Mouse (Mus musculus) midbrain, embryonic 14.5 days (tissue): ENCODE data around the gene Mas1. TPM values are rescaled to one million over a fixed set of nuclear protein-coding genes. Genes with fewer than 3 reads are reported as not detected.
A peak's percentile ranks its signal among the peaks of the same experiment; 100 is the strongest.

Source experiments
- ATAC-seq: fragments of 200-750 bp; cut with Nextera tagmentation; 2 replicates; pipeline ENCODE4 v1.8.0; 2017; ENCODE audit warnings: moderate number of reproducible peaks, moderate library complexity; ENCODE audit not compliant: low FRiP score, low TSS enrichment
- DNase-seq: peaks from one replicate; pipeline ENCODE4 v3.0.0-alpha.2; 2015
- H3K27ac ChIP-seq: fragments of 300-500 bp; sonication (generic); replicated peaks from 2 replicates; pipeline ENCODE4 v1.5.1; 2014; ENCODE audit warnings: mild to moderate bottlenecking, low read depth, low read length, moderate library complexity
- H3K27me3 ChIP-seq: fragments of 300-500 bp; sonication (generic); 2 replicates; pipeline ENCODE4 v1.6.1; 2014; ENCODE audit warnings: low read length, control low read depth, mixed read lengths; ENCODE audit not compliant: control insufficient read depth, insufficient read depth
- H3K36me3 ChIP-seq: fragments of 300-500 bp; sonication (generic); 2 replicates; pipeline ENCODE4 v1.6.1; 2014; ENCODE audit warnings: low read length, control low read depth; ENCODE audit not compliant: control insufficient read depth, insufficient read depth
- H3K4me1 ChIP-seq: fragments of 300-500 bp; sonication (generic); 2 replicates; pipeline ENCODE4 v1.6.1; 2014; ENCODE audit warnings: mild to moderate bottlenecking, antibody characterized with exemption, low read length, control low read depth; ENCODE audit not compliant: control insufficient read depth, insufficient read depth
- H3K4me2 ChIP-seq: fragments of 300-500 bp; sonication (generic); 2 replicates; pipeline ENCODE4 v1.6.1; 2014; ENCODE audit warnings: mild to moderate bottlenecking, low read length, moderate library complexity
- H3K4me3 ChIP-seq: fragments of 300-500 bp; sonication (generic); replicated peaks from 2 replicates; pipeline ENCODE4 v1.5.1; 2014; ENCODE audit warnings: low read depth, low read length
- H3K9ac ChIP-seq: fragments of 300-500 bp; sonication (generic); replicated peaks from 2 replicates; pipeline ENCODE4 v1.6.1; 2014; ENCODE audit warnings: mild to moderate bottlenecking, low read length, moderate library complexity
- H3K9me3 ChIP-seq: fragments of 300-500 bp; sonication (generic); 2 replicates; pipeline ENCODE4 v1.6.1; 2016; ENCODE audit warnings: low read length, control low read depth, mixed read lengths; ENCODE audit not compliant: control insufficient read depth
- WGBS: fragments of 180-500 bp; shearing (Covaris S2); extraction: QIAGEN DNeasy Blood & Tissue Kit; methylation state at CpG from one replicate; pipeline ENCODE4 v1.1.7; 2014; 5-methylcytosine and 5-hydroxymethylcytosine counted together
- polyA plus RNA-seq: library from polyadenylated mRNA; unstranded; fragments of >200 nt; fragmentation: Nextera tagmentation; extraction: Ambion mirVana; gene quantifications from 2 replicates; pipeline ENCODE4 v1.2.1, GENCODE M21; 2014

Mas1 gene
- polyA plus RNA-seq, 1 experiment from 2014 or later, result 0.12 TPM

DNA sequence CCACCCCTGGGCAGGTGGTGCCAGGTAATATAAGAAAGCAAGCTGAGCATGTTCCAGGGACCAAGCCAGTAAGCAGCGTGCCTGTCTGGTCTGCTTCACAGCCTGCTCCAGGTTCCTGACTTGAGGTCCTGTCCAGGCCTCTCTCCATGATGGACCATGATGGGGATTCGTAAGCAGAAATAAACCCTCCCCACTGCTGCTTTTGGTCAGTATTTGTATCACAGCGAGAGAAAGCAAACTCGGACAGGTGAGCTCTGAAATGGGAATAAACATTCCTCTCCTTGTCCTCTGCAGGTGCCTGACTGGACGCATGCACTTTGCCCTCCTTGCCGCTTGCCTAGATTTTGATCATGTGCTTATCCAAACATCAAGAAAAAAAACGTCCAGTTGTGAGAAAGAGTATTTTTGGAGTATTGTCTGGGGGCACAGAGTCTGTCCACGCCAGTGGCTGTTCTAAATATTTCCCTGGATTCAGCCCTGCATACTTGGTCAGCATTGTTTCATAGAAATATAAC, 8.9 kb downstream of the Mas1 start:
- WGBS, result 80% methylated on average over 8 of the region's 8 CpGs
- no peak for ATAC-seq
- H3K36me3 ChIP-seq, result no peaks in the 10 kb centered on the region

DNA sequence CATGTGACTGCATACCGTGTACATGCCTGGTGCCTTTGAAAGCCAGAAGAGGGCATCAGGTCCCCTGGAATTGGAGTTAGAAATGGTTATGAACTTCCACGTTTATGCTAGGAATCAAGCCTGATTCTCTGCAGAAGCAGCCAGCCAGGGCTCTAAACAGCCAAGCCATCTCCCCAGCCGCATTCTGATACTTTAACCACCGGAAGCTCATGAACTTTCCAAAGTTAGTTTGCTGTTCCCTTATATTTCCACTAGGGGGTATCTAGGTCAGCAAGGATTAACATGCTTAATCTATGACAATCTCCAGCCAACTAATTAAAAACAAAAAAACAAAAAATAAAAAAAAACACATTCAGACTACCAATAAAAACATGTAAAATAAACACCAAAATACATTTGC, 9.9 kb downstream of the Mas1 start:
- WGBS, result 48% methylated on average over 4 of the region's 4 CpGs
- H3K4me2 ChIP-seq, result no peak overlapping the region
- no peaks in the 10 kb centered on the region for H3K36me3 ChIP-seq
- no peaks in the 10 kb centered on the region for H3K4me1 ChIP-seq
- H3K4me3 ChIP-seq, result no peak overlapping the region
- H3K27ac ChIP-seq, result no peak overlapping the region
- H3K9ac ChIP-seq, result no peak overlapping the region
- ATAC-seq (no peak), DNase-seq (peak; percentile 34)
- H3K27me3 ChIP-seq, result no peaks in the 10 kb centered on the region
- H3K9me3 ChIP-seq, result no peaks in the 10 kb centered on the region

More for the DNA sequence above, 8.9 kb downstream of the Mas1 start:
- Histone ChIP-seq H3K9me3 (no peaks in the 10 kb centered on the region), H3K9ac (no peak overlapping the region), H3K27me3 (no peaks in the 10 kb centered on the region), H3K4me1 (no peaks in the 10 kb centered on the region), H3K4me2 (no peak overlapping the region), H3K4me3 (no peak overlapping the region), H3K27ac (no peak overlapping the region)
- DNase-seq, result no peak

DNA sequence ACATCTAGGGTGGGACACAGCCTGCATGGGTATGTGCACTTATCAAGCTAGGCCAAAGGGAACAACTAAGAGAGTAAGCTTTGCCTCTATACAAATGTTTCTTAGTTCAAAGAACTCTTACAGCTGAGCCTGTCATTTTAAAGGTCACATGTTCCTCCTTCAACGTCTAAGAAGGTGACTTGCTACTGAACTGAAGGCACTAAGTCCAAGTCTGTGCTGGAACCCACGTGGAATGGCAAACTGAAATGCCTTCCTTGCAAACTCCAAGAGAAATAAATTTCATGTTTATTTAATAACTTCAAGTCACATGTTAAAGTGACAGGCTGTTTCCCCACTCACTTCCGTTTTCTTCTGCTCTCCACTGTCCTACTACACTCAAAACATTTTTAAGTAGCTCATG, 10.5 kb downstream of the Mas1 start:
- WGBS, result 66% methylated on average over 3 of the region's 3 CpGs
- no peak for ATAC-seq

DNA sequence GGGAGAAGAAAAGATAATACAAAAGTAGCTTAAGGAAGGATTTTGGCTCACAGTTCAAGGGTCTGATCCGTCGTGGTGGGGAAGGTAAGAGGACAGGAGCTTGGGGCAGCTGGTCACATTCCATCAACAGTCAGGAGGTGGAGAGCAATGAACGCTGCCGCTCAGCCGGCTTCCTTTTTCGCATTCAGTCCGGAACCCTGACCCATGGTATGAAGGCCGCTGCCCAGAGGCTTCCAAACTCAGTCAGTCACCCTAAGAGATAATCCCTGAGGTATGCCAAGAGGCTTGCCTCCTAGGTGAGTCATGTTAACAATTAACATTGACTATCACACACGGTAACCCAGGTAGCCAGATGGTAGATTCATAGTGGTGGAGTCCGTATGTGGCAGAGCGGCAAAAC, 13.6 kb downstream of the Mas1 start:
- DNase-seq, result no peak
- WGBS, result 92% methylated on average over 11 of the region's 11 CpGs

More for the DNA sequence above, 10.5 kb downstream of the Mas1 start:
- no peak for DNase-seq
- no peak overlapping the region for H3K9ac ChIP-seq
- no peaks in the 10 kb centered on the region for H3K27me3 ChIP-seq
- H3K4me1 ChIP-seq, result no peaks in the 10 kb centered on the region
- H3K36me3 ChIP-seq, result no peaks in the 10 kb centered on the region
- H3K4me2 ChIP-seq, result no peak overlapping the region
- no peak overlapping the region for H3K4me3 ChIP-seq
- H3K27ac ChIP-seq, result no peak overlapping the region
- H3K9me3 ChIP-seq, result no peaks in the 10 kb centered on the region

DNA sequence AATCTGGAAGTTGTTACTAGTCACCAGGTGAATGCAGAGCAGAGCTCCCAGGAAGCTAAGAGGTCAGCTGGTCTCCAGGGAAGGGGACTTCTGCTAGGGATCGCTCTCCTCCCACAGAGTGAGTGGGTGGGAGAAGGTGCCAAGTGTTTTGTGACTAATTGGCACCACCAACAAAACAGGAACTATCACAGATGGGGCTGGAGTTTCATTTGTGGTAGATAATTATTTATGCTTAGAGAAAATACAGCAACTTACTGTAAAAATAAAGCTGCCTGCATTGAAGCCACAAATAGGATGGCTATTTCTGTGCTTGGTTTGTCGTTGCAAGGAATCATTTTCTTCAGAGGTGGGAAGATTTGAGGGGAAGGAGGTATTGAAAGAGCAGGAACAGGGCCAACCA, 14.1 kb downstream of the Mas1 start:
- 74% methylated on average over 2 of the region's 2 CpGs for WGBS

More for the DNA sequence above, 13.6 kb downstream of the Mas1 start:
- ATAC-seq, result no peak
- H3K36me3 ChIP-seq, result no peaks in the 10 kb centered on the region
- H3K4me1 ChIP-seq, result no peaks in the 10 kb centered on the region
- H3K27ac ChIP-seq, result no peak overlapping the region
- H3K27me3 ChIP-seq, result no peaks in the 10 kb centered on the region
- no peaks in the 10 kb centered on the region for H3K9me3 ChIP-seq
- H3K4me3 ChIP-seq, result no peak overlapping the region
- H3K4me2 ChIP-seq, result no peak overlapping the region
- H3K9ac ChIP-seq, result no peak overlapping the region

DNA sequence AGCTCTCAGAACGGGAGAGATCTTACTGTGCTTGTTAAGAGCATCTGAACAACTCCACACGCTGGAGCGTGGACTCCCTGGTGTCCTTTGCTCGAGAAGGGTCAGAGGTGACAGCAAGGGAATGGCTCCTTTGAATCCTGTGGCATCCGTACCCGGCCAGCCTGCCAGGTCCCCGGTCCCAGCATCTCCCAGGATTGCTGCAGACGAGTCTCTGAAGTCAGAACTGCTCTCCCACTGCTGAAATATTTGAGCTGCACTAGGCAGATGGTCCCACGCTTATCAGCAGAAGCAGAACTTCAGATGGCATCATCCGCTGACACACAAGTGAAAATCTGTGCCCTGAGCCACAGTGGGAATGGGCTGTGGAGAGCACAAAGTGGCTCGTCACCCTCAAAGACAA, 16.3 kb downstream of the Mas1 start:
- DNase-seq (no peak), ATAC-seq (no peak)
- H3K9me3 ChIP-seq, result no peaks in the 10 kb centered on the region
- H3K4me2 ChIP-seq, result no peak overlapping the region
- no peaks in the 10 kb centered on the region for H3K36me3 ChIP-seq
- H3K27me3 ChIP-seq, result no peaks in the 10 kb centered on the region
- no peak overlapping the region for H3K9ac ChIP-seq
- no peak overlapping the region for H3K4me3 ChIP-seq
- H3K27ac ChIP-seq, result no peak overlapping the region
- no peaks in the 10 kb centered on the region for H3K4me1 ChIP-seq
- 63% methylated on average over 11 of the region's 11 CpGs for WGBS

More for the DNA sequence above, 14.1 kb downstream of the Mas1 start:
- Histone ChIP-seq H3K9me3 (no peaks in the 10 kb centered on the region), H3K4me1 (no peaks in the 10 kb centered on the region), H3K27ac (no peak overlapping the region), H3K4me2 (no peak overlapping the region), H3K36me3 (no peaks in the 10 kb centered on the region), H3K27me3 (no peaks in the 10 kb centered on the region), H3K9ac (no peak overlapping the region), H3K4me3 (no peak overlapping the region)
- ATAC-seq, result no peak
- no peak for DNase-seq

DNA sequence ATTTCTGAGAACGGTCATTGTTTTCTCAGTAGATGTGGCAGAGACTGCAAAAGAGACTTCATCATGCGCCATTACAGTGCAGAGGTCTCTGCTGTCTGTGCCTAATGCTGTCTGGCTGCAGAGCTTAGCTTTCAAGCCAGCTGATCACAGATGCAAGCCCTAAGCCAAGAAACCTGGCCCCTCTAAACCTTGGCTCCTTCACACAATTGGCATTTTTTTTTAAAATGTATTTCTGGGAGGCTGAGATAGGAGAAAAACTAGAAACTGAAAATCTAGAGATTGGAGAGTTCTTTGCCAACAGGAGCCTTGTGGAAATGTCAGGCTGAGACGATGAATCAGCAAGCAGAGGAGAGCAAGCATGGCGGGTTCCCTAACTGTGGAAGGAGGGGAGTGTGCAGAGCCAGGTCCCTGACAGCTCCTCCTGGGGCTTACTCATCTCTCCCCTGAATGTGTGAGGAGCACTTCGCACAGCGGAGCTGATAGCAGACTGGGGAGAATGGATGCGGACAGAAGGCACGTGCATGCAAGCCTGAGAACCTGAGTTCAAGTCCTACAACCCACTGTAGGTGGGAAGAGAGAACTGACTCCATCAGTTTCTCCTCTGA, 18.1 kb downstream of the Mas1 start:
- no peak for ATAC-seq

DNA sequence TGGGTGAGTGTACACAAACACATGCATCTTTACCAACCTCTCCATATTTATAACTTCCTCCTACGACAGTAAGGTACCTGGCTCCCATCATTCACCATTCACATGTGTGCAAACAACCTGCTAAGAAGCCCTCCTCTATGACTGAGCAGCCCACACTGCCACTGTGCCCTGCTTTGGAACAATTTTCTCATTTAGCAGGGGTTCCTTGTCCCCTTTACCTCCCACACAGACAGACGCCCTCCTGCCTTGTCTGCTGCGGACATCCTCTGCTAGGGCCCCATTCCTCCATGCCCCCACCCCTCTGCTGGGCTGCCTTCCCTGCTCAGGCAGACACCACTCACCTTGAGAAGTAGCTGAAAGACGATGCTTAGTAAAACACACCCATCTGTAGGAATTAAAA, 20.2 kb downstream of the Mas1 start:
- WGBS, result 66% methylated on average over 4 of the region's 4 CpGs
- H3K27ac ChIP-seq, result no peak overlapping the region
- no peaks in the 10 kb centered on the region for H3K4me1 ChIP-seq
- H3K27me3 ChIP-seq, result no peaks in the 10 kb centered on the region
- H3K4me2 ChIP-seq, result no peak overlapping the region
- H3K4me3 ChIP-seq, result no peak overlapping the region
- ATAC-seq, result no peak
- no peaks in the 10 kb centered on the region for H3K9me3 ChIP-seq
- H3K9ac ChIP-seq, result no peak overlapping the region
- no peaks in the 10 kb centered on the region for H3K36me3 ChIP-seq
- DNase-seq, result no peak

More for the DNA sequence above, 18.1 kb downstream of the Mas1 start:
- H3K4me3 ChIP-seq, result no peak overlapping the region
- H3K4me1 ChIP-seq, result no peaks in the 10 kb centered on the region
- WGBS, result 88% methylated on average over 8 of the region's 8 CpGs
- DNase-seq, result no peak
- no peaks in the 10 kb centered on the region for H3K9me3 ChIP-seq
- no peak overlapping the region for H3K27ac ChIP-seq
- no peaks in the 10 kb centered on the region for H3K27me3 ChIP-seq
- no peaks in the 10 kb centered on the region for H3K36me3 ChIP-seq
- no peak overlapping the region for H3K4me2 ChIP-seq
- no peak overlapping the region for H3K9ac ChIP-seq

DNA sequence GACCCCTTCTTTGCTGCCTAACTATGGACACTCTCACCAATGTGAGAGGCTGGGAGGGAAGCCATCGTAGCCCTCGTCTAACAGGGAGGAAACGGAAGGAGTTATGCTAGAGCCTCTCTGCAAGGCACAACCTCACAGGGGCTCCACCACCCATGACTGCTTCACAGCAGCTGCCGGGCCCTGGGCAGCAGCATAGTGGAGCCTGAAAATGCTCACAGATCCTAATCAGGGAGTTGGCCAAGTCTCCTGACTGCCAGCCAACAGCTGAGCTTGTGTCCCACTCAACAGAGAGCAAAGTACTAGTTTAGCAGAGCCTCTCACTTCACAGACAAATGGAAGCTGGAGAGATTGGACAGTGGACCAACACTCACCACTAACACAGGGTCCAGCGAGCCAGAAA, 21.5 kb downstream of the Mas1 start:
- Histone ChIP-seq H3K27me3 (no peaks in the 10 kb centered on the region), H3K4me2 (no peak overlapping the region), H3K27ac (no peak overlapping the region), H3K4me3 (no peak overlapping the region), H3K9ac (no peak overlapping the region), H3K36me3 (no peaks in the 10 kb centered on the region), H3K4me1 (no peaks in the 10 kb centered on the region), H3K9me3 (no peaks in the 10 kb centered on the region)
- 80% methylated on average over 5 of the region's 5 CpGs for WGBS
- ATAC-seq, result no peak
- DNase-seq, result no peak
